Mouse (Mus musculus) left cerebral cortex, adult 9 months (tissue): ENCODE measurements at regions not wholly inside any gene's neighbourhood (a gene's known extent, or its start where the extent isn't known, plus 50 kb on each side); places are given as distances from the start of the nearest gene placed in this dataset.

Source experiments
- DNase-seq, 2 experiments: peaks; one replicate each; pipeline ENCODE4 v3.0.0; 2022; ENCODE audit warnings: low spot score in 2 of 2

- no peak for DNase-seq
These were observed 63.7 kb upstream of the Tnmd start for GRCm38 (mm10) chrX:133787112-133787511.

DNA sequence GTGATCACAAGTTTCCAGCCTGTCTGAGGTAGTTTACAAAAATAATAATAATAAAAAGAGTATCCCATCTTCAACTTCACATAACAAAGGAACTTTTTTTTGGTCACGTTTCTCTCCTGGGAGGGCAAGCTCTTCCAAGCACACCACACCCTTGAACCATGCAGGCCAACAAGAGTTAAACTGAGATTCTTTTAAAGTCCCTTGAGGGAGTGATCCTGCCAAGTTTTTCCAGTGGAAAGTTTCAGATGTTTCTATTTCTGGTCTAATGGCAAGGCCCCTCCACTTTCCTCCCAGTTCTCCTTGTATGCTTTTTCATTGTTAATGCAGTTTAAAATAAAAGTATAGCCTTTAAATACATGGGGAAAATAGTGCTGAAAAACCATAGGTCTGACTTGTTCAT, 65.2 kb upstream of the Pcdh19 start:
- no peak for DNase-seq

DNA sequence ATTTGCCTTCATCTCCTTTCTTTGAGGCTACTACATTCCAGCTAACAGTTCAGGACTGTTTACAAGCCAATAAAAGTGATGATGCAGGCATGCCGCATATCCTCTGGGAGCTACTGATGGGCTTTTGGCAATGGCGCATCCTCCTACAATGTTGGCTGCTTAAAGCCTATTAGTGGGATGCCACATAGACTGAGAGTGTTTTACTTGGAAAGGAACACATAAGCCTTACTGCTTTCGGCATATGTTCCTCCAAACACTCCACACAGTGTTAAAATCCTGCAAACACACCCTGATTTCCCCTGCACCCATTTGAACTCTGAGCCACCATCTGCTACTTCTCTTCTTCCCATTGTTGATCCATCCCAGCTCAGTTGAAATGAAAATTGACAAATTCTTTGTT, 63.4 kb upstream of the Pcdh19 start:
- DNase-seq, result peak in 1 of 2 experiments; percentile 5

DNA sequence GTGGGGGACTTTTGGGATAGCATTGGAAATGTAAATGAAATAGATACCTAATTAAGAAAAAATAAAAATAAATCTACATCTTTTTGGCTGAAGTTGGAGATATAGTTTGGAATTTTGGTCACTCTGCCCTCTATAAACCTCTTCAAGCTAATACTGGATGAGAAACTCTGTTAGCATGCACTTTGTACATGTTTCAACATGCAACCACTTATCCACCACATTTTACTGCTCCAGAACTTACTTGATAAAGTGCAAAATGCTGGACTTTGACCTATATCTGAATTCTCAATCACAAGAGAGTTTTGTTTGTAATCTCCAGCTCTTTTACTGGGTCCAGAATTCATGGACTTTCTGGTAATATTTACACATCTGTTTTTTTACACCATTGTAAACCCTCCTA, 54.7 kb upstream of the Pcdh19 start:
- DNase-seq, result no peak

DNA sequence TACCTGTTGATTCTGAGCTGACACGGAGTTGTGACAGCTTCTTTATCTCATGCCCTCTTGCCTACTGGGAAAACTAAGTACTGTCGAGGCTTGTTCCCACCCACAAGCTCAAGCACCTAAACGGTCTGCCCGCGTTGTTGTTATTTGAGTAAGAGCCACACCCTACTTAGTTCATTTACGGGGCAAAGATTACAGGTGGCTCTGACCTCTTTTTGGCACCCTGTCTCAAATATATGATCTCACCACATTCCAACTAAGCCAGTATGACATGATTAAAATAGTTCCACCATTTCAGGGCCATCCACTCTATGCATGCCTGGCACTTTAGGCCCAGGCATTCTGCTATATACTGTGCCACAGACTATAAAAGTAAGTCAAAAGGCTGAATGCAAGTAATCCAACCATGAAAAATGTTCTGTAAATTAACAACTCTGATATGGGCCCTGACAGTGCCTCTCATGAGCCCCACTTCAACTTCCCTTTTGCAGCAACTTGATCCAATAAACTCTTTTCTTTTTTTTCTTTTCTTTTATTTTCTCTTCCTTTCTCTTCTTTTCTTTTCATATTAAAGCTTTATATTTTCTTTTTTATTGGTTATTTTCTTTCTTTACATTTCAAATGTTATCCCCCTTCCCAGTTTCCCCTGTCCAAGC, 50.3 kb upstream of the Pcdh19 start:
- DNase-seq, result no peak
